Mouse (Mus musculus) erythroblast, embryonic 14.5 days (primary cell): ENCODE measurements at regions not wholly inside any gene's neighbourhood (a gene's known extent, or its start where the extent isn't known, plus 50 kb on each side); places are given as distances from the start of the nearest gene placed in this dataset.

Experiments
- H3K27me3 ChIP-seq: 2 replicates; pipeline ENCODE4 v1.6.1; 2012; ENCODE audit warnings: inconsistent platforms; ENCODE audit not compliant: control insufficient read depth
- H3K36me3 ChIP-seq: 2 replicates; pipeline ENCODE4 v1.6.1; 2012; ENCODE audit warnings: mild to moderate bottlenecking, inconsistent platforms; ENCODE audit not compliant: control insufficient read depth
- H3K4me1 ChIP-seq: 2 replicates; pipeline ENCODE4 v1.6.1; 2012; ENCODE audit warnings: inconsistent platforms; ENCODE audit not compliant: control insufficient read depth
- H3K4me3 ChIP-seq: replicated peaks from 2 replicates; pipeline ENCODE3; 2012; ENCODE audit warnings: moderate library complexity, mild to moderate bottlenecking, inconsistent platforms
- H3K9me3 ChIP-seq: 2 replicates; pipeline ENCODE4 v1.6.1; 2012; ENCODE audit warnings: low read length, inconsistent platforms, mixed read lengths; ENCODE audit not compliant: control insufficient read depth
- GATA1 ChIP-seq: IDR thresholded peaks from 2 replicates; pipeline ENCODE4 v1.6.1; 2012; ENCODE audit warnings: low read length, inconsistent platforms, mixed read lengths
- TAL1 ChIP-seq: IDR thresholded peaks from 3 replicates; pipeline ENCODE4 v1.6.1; 2012; ENCODE audit warnings: low read length, inconsistent platforms, mixed read lengths

DNA sequence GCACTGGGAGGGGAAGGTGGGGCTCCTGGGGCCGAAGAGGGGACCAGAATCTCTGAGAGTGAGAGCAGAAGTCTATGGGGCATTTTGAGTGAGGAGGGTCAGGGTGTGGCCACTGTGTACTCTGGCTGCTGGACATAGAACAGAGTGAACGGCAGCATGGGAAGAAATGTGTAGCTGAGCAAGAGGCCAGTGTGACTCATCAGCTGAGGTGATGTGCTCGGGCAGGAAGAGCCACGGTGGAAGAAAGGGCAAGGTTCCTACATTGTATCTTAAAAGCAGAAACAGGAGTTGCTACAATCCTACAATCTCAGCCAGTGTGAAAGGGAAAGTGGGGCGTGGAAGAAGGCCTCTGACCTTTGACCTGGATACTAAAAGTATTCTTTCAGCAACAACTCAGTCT lies 133.8 kb upstream of the Dyrk2 start:
- Histone ChIP-seq H3K36me3 (no peaks in the 10 kb centered on the region), H3K9me3 (no peaks in the 10 kb centered on the region), H3K4me1 (no peaks in the 10 kb centered on the region), H3K27me3 (no peaks in the 10 kb centered on the region), H3K4me3 (no peak overlapping the region)
- TF ChIP-seq GATA1, result no peak
- TF ChIP-seq TAL1, result no peak

DNA sequence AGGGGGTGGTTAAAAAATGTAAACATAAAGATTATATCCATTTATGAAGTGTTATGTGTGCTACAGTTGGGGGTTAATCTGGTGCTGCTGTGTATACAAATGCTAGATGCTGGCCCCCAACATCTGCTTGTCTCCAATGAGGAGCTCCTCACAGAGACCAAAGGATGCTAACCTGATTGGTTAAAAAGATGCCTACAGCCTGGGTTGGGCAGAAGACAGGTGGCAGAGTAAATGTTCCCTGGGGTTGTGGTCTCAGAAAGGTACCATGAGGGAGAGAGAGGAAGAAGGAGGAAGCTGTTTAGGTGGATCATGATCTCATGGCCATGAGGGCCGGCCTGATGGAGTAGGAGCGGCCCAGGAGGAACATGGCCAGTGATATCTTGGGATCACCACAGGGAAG lies 133.0 kb upstream of the Dyrk2 start:
- no peak for TF ChIP-seq GATA1
- TF ChIP-seq TAL1, result no peak
- Histone ChIP-seq H3K4me1 (no peaks in the 10 kb centered on the region), H3K4me3 (no peak overlapping the region), H3K36me3 (no peaks in the 10 kb centered on the region), H3K9me3 (no peaks in the 10 kb centered on the region), H3K27me3 (no peaks in the 10 kb centered on the region)

DNA sequence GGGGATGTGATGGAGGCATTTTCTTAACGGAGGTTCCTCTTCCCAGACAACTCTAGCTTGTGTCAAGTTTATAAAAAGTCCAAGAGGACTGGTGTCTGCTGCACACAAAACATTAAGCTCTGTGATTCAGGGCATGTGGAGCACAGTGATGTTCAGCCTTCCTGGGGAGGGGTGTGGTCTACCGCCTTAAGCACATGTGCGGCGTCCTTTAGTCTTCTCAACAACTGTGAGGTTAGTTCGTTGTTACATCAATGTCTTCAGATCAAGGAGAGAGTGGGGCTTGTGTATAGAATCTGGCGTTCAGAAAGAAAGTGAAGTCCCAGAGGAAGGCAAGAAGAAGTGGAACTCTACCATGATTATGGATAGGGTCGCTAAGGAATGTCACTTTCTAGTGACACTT lies 131.9 kb upstream of the Dyrk2 start:
- H3K4me3 ChIP-seq, result no peak overlapping the region
- H3K4me1 ChIP-seq, result no peaks in the 10 kb centered on the region
- no peaks in the 10 kb centered on the region for H3K27me3 ChIP-seq
- H3K36me3 ChIP-seq, result no peaks in the 10 kb centered on the region
- no peaks in the 10 kb centered on the region; the same call in 1 of the 2 replicates for H3K9me3 ChIP-seq
- no peak for TF ChIP-seq TAL1
- no peak for TF ChIP-seq GATA1

DNA sequence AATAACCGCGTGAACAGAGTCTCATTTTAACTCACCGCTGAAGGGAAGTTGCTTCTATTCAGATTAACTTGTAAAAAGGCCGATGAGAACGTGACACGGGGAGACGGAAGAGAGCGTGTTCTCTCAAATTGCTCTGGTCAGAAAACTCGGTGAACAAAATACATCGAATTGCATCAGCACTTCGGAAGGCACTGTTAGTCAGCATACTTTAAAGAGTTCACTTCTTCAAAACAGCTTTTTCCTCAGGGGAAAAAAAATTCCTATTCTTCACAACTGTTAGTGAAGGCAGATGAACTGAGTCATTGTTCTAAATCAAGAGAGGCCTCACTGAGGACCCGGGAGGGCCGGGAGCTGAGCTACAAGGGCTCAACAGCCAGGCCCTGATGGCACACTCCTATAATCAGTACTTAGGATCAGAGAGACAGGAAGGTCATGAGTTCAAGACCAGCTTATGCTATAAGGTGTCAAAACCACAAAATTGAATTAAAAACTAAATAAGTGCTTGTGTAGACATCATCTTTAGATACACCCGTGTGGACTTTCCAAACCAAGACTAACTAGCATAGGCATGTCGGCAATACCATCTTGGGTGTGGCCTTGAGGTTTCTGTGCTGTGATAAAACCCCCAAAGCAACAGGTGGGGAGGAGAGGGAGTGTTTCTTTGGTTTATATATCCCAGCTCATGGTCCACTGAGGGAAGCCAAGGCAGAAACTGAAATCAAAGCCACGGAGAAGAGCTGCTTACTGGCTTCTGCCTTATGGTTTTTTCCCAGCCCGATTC lies 131.2 kb upstream of the Dyrk2 start:
- H3K27me3 ChIP-seq, result no peaks in the 10 kb centered on the region
- no peaks in the 10 kb centered on the region for H3K4me1 ChIP-seq
- H3K4me3 ChIP-seq, result no peak overlapping the region
- TF ChIP-seq GATA1, result no peak
- no peak for TF ChIP-seq TAL1
- no peaks in the 10 kb centered on the region for H3K36me3 ChIP-seq
- no peaks in the 10 kb centered on the region; the same call in 1 of the 2 replicates for H3K9me3 ChIP-seq

DNA sequence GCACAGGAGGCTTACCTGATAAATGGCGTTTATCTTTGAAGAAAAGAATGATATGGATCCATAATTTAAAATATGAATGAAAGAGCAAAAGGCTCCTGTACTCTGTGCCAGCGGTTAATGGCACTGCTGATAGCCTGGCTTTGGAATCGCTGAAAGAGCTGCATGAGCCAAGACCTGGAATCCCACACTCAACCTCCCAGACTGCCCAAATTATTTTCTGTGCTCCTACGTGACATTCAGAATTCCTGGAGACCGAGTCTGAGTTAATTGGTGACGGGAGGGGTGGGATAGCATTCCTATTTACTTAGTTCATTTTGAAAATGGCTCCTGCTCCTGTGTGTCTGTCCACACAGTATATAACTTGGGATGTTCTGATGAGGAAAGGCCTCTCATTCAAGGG lies 129.0 kb upstream of the Dyrk2 start:
- Histone ChIP-seq H3K9me3 (no peaks in the 10 kb centered on the region; the same call in 1 of the 2 replicates), H3K4me1 (no peaks in the 10 kb centered on the region), H3K36me3 (no peaks in the 10 kb centered on the region), H3K4me3 (no peak overlapping the region), H3K27me3 (no peaks in the 10 kb centered on the region)
- TF ChIP-seq GATA1, result no peak
- TF ChIP-seq TAL1, result no peak

DNA sequence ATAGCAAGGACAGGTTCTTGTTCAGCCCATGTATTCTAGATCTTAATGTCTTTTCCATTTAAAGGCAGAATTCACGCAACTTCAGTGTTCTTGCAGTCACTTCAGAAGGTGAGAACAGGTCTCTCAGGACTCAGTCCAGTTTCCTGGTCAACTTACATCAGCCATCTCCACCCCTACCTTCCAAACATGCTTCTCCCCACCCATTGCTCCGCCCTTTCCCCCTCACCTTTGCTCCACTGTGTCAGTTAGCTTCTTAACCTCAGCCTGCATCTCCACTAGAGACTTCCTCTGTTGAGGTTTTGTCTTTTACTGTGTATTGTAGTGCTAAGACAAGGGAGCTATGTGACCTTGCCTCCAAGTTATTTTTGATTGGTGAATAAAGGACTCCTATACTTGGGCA lies 127.0 kb upstream of the Dyrk2 start:
- Histone ChIP-seq H3K9me3 (no peaks in the 10 kb centered on the region; the same call in 1 of the 2 replicates), H3K27me3 (no peaks in the 10 kb centered on the region), H3K4me1 (no peaks in the 10 kb centered on the region), H3K36me3 (no peaks in the 10 kb centered on the region), H3K4me3 (no peak overlapping the region)
- no peak for TF ChIP-seq GATA1
- no peak for TF ChIP-seq TAL1

DNA sequence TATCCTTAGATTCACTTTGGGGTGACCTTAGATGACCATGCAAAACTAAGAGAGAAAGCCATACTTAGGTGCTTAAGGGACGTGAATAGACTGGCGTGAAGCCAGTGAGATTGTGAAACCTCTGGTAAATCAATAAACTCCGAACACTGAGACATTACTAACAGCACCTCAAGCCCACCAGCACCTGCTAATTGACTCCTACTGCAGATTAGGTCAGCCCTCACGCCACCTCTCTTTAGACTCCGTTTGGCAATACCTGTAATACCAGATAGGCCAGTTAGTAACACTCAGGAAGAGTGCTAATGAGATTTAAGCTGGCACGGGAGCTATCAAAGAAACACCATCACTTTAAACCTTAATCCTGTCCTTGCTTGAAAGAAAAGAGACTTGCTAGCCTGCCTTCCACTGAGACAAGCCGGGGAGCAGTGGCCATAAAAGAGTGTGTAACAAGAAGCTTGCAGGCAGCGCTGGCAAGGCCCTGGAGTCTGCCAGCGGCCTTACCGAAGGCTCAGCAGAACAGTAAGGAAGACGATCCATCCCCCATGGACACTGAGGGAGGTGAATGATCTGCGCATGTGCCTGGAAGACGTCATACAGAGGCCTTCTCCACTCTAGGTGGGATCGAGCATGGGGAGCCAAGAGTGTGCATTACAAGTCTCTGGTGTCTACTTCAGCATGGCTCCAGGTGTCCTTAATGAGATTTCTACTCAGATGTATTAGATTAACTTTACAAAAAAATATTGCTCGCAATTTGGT lies 124.0 kb upstream of the Dyrk2 start:
- no peaks in the 10 kb centered on the region; the same call in 1 of the 2 replicates for H3K9me3 ChIP-seq
- no peaks in the 10 kb centered on the region for H3K4me1 ChIP-seq
- H3K4me3 ChIP-seq, result no peak overlapping the region
- no peaks in the 10 kb centered on the region for H3K27me3 ChIP-seq
- no peaks in the 10 kb centered on the region for H3K36me3 ChIP-seq
- TF ChIP-seq TAL1 (no peak), GATA1 (no peak)

DNA sequence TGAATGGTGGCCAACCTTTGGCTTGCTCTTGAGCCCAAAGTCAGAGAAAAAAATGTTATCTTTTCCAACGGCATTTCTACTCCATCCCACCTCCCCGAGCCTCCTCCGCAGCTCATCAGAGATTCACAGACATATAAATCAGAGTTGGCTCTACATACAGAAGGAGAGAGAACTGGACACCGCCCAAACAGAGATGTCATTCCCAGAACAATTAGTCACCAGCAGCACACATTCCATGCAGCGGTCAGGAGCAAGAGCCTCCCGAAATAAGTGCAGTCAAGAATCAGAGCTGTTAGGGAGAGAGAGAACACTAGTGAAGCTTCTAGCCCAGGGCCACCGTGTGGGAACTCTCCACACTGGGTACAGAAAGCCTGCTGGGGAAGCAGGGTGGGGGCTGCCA lies 121.2 kb upstream of the Dyrk2 start:
- no peaks in the 10 kb centered on the region for H3K4me1 ChIP-seq
- H3K36me3 ChIP-seq, result no peaks in the 10 kb centered on the region
- H3K4me3 ChIP-seq, result no peak overlapping the region
- TF ChIP-seq TAL1 (no peak), GATA1 (no peak)
- H3K9me3 ChIP-seq, result no peaks in the 10 kb centered on the region
- no peaks in the 10 kb centered on the region for H3K27me3 ChIP-seq

DNA sequence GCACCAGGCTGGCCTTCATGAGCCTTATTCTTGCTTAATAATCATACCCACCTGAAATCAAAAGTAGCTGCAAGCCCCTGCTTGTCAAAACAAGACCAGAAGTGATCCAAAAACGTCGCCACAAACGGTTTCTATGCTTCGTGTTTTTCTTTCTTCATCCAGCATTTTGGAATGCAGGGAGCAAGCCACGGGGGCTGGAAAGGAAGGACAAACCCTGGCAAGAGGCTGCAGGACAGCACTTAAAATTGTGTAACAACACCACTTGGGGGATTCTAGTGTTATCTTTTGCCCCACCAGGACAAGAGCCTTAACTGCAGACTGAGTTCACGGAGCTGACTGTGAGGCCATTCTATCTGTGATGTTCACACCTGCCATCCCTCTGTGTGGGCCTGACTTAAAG lies 120.5 kb upstream of the Dyrk2 start:
- TF ChIP-seq GATA1 (no peak), TAL1 (no peak)
- no peaks in the 10 kb centered on the region for H3K4me1 ChIP-seq
- no peaks in the 10 kb centered on the region for H3K36me3 ChIP-seq
- no peak overlapping the region for H3K4me3 ChIP-seq
- H3K9me3 ChIP-seq, result 0 out of 2 replicates have a peak, but pooled peaks cover 2% of the 10 kb centered on the region
- no peaks in the 10 kb centered on the region for H3K27me3 ChIP-seq
